Mouse (Mus musculus) B cell, adult (primary cell): ENCODE results near the gene Olfr814. TPM values are rescaled to one million over a fixed set of nuclear protein-coding genes. Genes with fewer than 3 reads are reported as not detected.

Experiments used
- total RNA-seq: library from RNA; stranded (reverse); gene quantifications from 4 replicates; pipeline ENCODE4 v1.2.4, GENCODE M21; 2023; ENCODE audit not compliant: inconsistent age

Gene Olfr814
- not detected in 4 replicates for total RNA-seq

GRCm38 (mm10) chr10:129879751-129880150 is at the start of gene Olfr814:
Gene Olfr814 (minus strand): TSS chr10:129879851.

GRCm38 (mm10) chr10:129915497-129915896 is 35.8 kb upstream of the Olfr814 start, which contains the start of gene Olfr816:
Gene Olfr816 (minus strand): TSS chr10:129915597.

GRCm38 (mm10) chr10:129905767-129906166 is 26.1 kb upstream of the Olfr814 start, which contains the start of gene Olfr815:
Gene Olfr815 (minus strand): TSS chr10:129905867.

GRCm38 (mm10) chr10:129855067-129855466 is 24.6 kb downstream of the Olfr814 start, which contains the start of gene Olfr813:
Gene Olfr813 (plus strand): TSS chr10:129855367.

GRCm38 (mm10) chr10:129845994-129846393 is 33.7 kb downstream of the Olfr814 start, which contains the start of gene Olfr812:
Gene Olfr812 (minus strand): TSS chr10:129846094.

Other genes starting within 250 kb of the Olfr814 start
- gene Olfr799, start 242.4 kb downstream of the Olfr814 start, total RNA-seq: not detected in 4 replicates
- not detected in 4 replicates for gene Olfr800, start 222.2 kb downstream of the Olfr814 start, total RNA-seq
- not detected in 4 replicates for gene Olfr801, start 206.0 kb downstream of the Olfr814 start, total RNA-seq
- not detected in 4 replicates for gene Olfr802, start 191.7 kb downstream of the Olfr814 start, total RNA-seq
- gene Olfr803, start 185.6 kb downstream of the Olfr814 start, total RNA-seq: not detected in 4 replicates
- not detected in 4 replicates for gene Olfr804, start 176.6 kb downstream of the Olfr814 start, total RNA-seq
- not detected in 4 replicates for gene Olfr805, start 150.5 kb downstream of the Olfr814 start, total RNA-seq
- gene Olfr806, start 137.9 kb downstream of the Olfr814 start, total RNA-seq: not detected in 4 replicates
- not detected in 4 replicates for gene Olfr807, start 122.1 kb downstream of the Olfr814 start, total RNA-seq
- not detected in 4 replicates for gene Olfr808, start 114.4 kb downstream of the Olfr814 start, total RNA-seq
- not detected in 4 replicates for gene Olfr809, start 105.2 kb downstream of the Olfr814 start, total RNA-seq
- not detected in 4 replicates for gene Olfr810, start 84.9 kb downstream of the Olfr814 start, total RNA-seq
- gene Olfr811, start 75.5 kb downstream of the Olfr814 start, total RNA-seq: not detected in 4 replicates
- gene Olfr812, start 33.8 kb downstream of the Olfr814 start, total RNA-seq: not detected in 4 replicates
- not detected in 4 replicates for gene Olfr813, start 24.5 kb downstream of the Olfr814 start, total RNA-seq
- gene Olfr815, start 26.0 kb upstream of the Olfr814 start, total RNA-seq: not detected in 4 replicates
- gene Olfr816, start 35.7 kb upstream of the Olfr814 start, total RNA-seq: not detected in 4 replicates
- gene Olfr818, start 69.2 kb upstream of the Olfr814 start, total RNA-seq: not detected in 4 replicates
- gene Olfr819, start 87.4 kb upstream of the Olfr814 start, total RNA-seq: not detected in 4 replicates
- not detected in 4 replicates for gene Olfr247, start 96.3 kb upstream of the Olfr814 start, total RNA-seq
- gene Gm10310, start 105.2 kb upstream of the Olfr814 start, total RNA-seq: not detected in 4 replicates
- not detected in 4 replicates for gene Olfr820, start 132.8 kb upstream of the Olfr814 start, total RNA-seq
- not detected in 4 replicates for gene Olfr821, start 150.5 kb upstream of the Olfr814 start, total RNA-seq
- not detected in 4 replicates for gene Olfr822, start 191.4 kb upstream of the Olfr814 start, total RNA-seq
- gene Olfr823, start 235.5 kb upstream of the Olfr814 start, total RNA-seq: not detected in 4 replicates